10 mouse cellular contexts compared by ENCODE assay signal in the genomic region with DNA sequence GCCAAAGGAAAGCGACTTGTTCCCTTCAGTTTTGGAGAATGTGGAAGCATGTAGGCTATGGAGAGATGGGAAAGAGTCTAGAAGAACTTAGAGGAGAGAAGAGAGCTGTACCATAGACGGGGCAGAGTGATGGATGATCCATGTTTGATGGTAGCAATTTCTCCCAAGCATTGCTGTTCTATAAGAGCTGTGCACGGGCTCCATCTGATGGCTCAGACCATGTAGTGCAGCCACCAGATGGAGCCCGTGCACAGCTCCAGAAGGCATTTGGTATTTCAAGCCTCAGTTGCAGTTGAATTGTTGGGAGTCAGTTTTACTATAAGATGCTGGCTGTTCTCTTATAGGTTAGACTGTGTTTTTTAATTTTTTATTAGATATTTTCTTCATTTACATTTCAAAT. TPM values are rescaled to one million over a fixed set of nuclear protein-coding genes. Genes with fewer than 3 reads are reported as not detected.
DNase-seq lines count a peak whose midpoint lies in the region; TF ChIP-seq lines count a peak whose summit lies in the region.
"Had no signal": no experiment of that assay in that cellular context is flagged by ENCODE, and none has a peak within 500 bp of the region (broad histone marks: within the 10 kb centered on the region; RNA-seq: fewer than 3 reads in every experiment).

No protein-coding gene starts in this region.

- TF ChIP-seq CTCF in cortical plate, adult 2 months (IDR thresholded peaks at IDR 0.05; ENCODE audit: extremely low read depth, insufficient read depth, low read length) = peak; percentile 59

- H3K36me3 ChIP-seq in splenic B cell, adult 2 months (ENCODE audit: control insufficient read depth, insufficient read depth, low read length, poor library complexity, severe bottlenecking) = no peaks in the 10 kb centered on the region

- H3K27me3 ChIP-seq in splenic B cell, adult 2 months (ENCODE audit: control insufficient read depth, insufficient read depth, low read length, poor library complexity, severe bottlenecking) = no peaks in the 10 kb centered on the region
- H3K27me3 ChIP-seq: embryonic facial prominence, embryonic 12.5 days had no signal

- TF ChIP-seq POLR2A in cortical plate, adult 2 months (IDR thresholded peaks at IDR 0.05; ENCODE audit: extremely low read depth, insufficient read depth, low read length) = no peak

- no peaks in the 10 kb centered on the region; the same call in 1 of the 2 replicates for H3K4me1 ChIP-seq in cortical plate, adult 2 months (ENCODE audit: control insufficient read depth, insufficient read depth, low read length)
- H3K4me1 ChIP-seq: embryonic facial prominence, embryonic 12.5 days had no signal

- peak; percentile 40 for DNase-seq in left cerebral cortex, adult 11 months (ENCODE audit: low spot score)
- no peak for DNase-seq in left cerebral cortex, adult 8-10 months (ENCODE audit: low spot score in 2 of 2)
- peak; percentile 20 for DNase-seq in T-cell, adult 2 months (ENCODE audit: low spot score)
- DNase-seq in heart, postnatal 14 days = peak; percentile 62 to 78
- DNase-seq in kidney, postnatal 4 days = peak; percentile 75 to 78
- peak; percentile 30 to 56 for DNase-seq in lung, postnatal 4 days
- DNase-seq in splenic B cell, adult 2 months (ENCODE audit: low read depth, low spot score) = peak; percentile 69

- intact Hi-C loops in heart, postnatal 14 days (cut with DNase I) = loop anchor here (1.0 to 5.0 kb wide), 3 partner anchors 72 to 159 kb away; no protein-coding TSS in a partner anchor

- H3K27ac ChIP-seq in cortical plate, adult 2 months (ENCODE audit: insufficient read depth, low read length) = no peak overlapping the region
- H3K27ac ChIP-seq: embryonic facial prominence, embryonic 12.5 days; macrophage had no signal

- H3K4me3 ChIP-seq in cortical plate, adult 2 months (ENCODE audit: insufficient read depth, low read length) = no peak overlapping the region
- H3K4me3 ChIP-seq: embryonic facial prominence, embryonic 12.5 days had no signal

RNA-seq across cellular contexts. Expression of a gene that starts 56.9 kb away (rescaled TPM):
- total RNA-seq in left cerebral cortex, adult 8-10 months (2022) = 10 to 100 TPM; 64.7 to 98.2 (median 71.4) TPM
- 29.5 and 29.6 TPM in 2 replicates for polyA plus RNA-seq in cortical plate, adult 2 months (2012; rRNA removed)
- total RNA-seq in heart, postnatal 14 days (2021) = 10 to 100 TPM; 55.7 to 57.1 TPM

Comparison
In these comparisons a context has a peak if more than half of its experiments do, and no peak if none do; other contexts are left out.
1. DNase-seq: peak in left cerebral cortex, adult 11 months (single experiment), T-cell, adult 2 months (single experiment), heart, postnatal 14 days (2 of 2), kidney, postnatal 4 days (2 of 2), lung, postnatal 4 days (2 of 2) and splenic B cell, adult 2 months (single experiment); none in left cerebral cortex, adult 8-10 months (0 of 2).